Mouse (Mus musculus) neural tube, embryonic 10.5 days (tissue): ENCODE data around the gene Arpin.

Source experiments
- DNase-seq: peaks from one replicate; pipeline ENCODE4 v3.0.0-alpha.2; 2017; ENCODE audit warnings: low spot score; ENCODE audit errors: extremely low spot score

Gene Arpin

DNA sequence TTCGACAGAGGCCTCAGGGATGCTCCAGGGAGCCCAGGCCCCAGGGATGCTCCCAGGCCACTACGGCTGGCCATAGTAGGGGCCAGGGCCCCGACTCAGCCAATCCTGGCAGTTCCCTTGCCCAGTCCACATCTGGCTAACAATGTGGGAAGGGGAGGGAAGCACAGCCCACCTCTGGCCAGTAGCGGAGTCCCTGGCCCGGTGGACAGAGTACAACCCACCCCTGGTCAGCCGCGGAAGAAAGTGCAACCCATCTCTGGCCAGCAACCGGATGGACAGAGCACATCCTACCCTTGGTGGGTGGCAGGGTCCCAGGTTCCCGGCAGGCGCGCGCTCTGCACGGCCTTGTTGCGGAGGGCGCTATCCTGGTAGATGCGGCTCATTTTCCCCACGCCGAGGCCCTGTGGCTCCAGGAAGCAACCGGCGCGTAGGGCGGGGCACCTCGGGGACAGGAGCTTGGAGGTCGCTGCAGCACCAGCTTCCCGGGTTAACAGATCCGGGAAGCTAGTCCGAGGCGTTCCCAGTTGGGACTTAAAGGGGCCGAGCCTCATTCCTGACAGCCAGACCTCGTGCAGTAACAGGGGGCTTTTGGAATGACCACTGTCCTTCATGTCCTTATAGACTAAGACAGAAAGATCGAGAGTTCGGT is at the start of gene Arpin:
Gene Arpin (minus strand): TSS at position 498 of the 649 bp plus-strand sequence.
- peak; percentile 75 for DNase-seq

DNA sequence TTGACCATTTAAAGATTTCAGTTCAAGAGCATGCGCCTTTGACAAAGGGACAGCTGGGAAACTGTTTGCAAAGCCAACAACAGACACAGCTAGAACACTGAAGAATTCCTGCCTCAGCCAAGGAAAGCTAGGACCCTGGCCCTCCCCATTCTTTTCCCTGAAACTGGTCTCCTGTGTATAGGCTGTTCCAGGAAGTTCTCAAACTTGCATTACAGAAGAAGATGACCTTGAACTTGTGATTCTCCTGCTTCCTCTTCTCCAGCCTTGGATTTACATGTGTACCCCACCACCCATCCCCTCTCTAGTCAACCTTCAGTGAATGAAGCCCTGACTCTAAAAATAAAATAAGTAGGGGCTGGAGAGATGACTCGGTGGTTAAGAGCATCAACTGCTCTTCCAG is 40.2 kb upstream of the Arpin start:
- no peak for DNase-seq

DNA sequence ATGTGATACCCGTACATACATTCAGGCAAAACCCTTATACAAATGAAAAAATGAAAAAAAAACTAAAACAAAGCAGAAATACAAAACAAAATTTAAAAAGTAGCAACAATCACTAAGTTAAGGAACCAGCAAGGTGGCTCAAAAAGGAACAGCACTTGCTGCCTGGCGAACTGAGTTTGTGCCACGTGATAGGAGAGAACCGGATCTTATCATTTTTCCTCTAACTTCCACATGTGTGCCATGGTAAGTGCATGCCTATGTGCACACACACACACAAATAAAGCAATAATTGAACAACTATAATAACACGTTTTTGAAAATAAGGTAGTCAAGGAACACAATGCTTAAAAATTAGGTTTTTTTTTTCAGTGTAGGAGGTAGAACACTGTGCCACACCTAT is 37.0 kb upstream of the Arpin start:
- no peak for DNase-seq

DNA sequence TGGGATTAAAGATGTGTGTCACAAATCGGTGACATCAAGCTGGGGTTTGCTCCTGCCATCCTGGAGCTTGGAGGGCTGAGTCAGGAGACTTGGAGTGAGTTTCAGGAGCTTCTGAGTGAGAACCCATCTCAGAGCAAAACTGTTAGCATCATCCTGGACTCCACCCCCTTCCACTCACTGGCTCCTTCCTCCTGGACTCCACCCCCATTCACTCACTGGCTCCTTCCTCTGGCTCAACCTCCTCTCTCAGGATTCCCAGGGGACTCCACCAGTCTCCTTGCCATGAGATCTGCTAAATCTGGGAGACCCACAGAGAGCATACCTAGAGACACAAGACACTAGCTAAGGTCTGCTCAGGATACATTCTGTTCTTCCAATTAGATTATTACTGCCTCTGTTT is 35.2 kb upstream of the Arpin start:
- no peak for DNase-seq

DNA sequence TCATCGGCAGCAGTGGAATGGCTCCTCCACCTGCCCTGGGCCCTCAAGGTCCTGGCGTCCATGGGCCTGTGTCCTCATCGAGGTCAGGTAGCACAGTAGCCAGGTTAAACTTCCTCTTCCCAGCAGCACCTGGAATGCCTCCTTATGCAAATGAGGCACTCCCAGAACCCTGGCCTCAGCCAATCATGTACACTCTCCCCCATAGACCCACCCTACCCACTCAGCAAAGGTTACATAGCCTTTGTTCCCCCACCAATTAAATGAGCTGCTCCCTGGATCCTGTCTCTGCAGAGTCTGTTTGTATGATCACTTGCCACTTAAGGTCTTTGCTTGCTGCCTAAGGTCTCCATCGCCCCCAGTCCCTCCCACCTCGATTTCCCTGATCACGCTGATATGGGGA is 33.2 kb upstream of the Arpin start:
- no peak for DNase-seq

DNA sequence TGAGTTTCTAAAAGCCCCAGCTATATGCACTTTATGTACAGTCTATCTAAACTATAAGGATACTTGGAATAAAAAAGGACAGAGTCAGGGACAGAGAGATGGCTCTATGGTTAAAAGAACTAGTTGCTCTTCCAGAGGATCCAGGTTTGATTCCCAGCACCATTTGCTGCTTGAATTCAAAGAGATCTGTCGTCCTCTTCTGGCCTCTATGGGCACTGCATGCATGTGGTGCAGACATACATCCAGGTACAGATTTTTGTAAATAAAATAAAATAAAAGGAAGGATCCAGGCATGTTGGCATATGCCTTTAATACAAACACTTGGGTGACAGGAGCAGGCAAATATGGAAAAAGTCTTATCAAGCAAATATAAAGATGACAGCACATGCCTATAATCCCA is 26.4 kb upstream of the Arpin start:
- no peak for DNase-seq

DNA sequence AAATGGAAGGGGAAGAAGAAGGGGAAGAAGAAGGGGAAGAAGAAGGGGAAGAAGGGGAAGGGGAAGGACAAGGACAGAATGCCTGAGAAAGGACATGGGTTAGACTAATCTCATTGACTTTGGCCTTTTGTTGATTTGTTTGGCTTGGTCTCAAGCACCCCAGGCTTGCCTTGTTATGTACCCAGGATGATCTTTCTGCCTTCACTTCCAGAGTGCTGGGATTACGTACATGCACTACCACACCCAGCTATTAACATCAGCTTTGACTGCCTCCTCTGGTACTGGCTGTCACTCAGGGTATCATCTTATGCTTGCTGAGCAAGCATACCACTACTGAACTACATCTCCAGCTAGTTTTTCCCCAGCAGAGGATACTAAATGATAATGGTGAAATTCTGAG is 21.0 kb upstream of the Arpin start:
- DNase-seq: no peak

DNA sequence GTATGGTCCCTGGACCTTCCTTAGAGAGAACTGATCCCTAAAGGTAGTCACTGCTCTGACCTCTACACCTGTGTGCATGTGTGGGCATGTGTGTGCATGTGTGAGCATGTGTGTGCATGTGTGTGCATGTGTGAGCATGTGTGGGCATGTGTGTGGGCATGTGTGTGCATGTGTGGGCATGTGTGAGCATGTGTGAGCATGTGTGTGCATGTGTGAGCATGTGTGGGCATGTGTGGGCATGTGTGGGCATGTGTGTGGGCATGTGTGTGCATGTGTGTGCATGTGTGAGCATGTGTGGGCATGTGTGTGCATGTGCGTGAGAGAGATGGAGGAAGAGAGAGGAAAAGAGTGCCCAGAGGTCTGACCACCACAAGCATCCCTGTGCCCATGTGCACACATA is 19.7 kb upstream of the Arpin start:
- no peak for DNase-seq

DNA sequence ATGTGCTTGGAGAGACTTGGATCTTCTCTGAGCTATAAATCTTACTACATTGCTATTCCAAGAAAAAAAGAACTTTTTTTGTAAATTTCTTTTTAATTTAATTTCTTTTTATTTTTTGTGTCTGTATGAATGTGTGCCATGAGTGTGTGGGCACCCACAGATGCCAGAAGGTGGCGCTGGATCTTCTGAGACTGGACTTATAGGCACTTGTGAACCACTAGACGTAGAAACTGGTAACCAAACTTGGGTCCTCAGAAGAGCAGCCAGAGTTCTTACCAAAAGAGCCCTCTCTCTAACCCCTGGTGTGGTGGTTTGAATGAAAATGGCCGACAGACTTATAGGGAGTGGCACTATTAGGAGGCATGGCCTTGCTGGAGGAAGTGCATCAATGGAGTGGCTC is 15.9 kb upstream of the Arpin start:
- no peak for DNase-seq

DNA sequence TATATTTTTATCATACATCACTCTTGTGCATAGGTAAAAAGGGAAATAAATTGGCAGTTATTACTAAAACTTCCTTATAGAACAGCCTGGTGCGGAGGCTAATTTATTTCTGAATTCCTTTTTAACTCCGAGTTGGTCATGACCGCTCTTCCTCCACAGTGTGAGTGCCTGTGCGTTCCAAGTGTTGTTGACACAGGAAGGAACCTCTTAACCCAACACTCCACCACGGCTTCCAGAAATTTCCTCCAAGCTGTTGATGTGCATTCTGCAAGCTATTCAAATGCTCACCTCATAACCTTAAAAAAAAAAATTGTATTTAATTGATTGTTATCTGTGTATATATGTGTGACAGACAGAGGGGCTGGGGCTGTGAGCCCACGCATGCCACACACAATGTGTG is 15.1 kb upstream of the Arpin start:
- DNase-seq: no peak

DNA sequence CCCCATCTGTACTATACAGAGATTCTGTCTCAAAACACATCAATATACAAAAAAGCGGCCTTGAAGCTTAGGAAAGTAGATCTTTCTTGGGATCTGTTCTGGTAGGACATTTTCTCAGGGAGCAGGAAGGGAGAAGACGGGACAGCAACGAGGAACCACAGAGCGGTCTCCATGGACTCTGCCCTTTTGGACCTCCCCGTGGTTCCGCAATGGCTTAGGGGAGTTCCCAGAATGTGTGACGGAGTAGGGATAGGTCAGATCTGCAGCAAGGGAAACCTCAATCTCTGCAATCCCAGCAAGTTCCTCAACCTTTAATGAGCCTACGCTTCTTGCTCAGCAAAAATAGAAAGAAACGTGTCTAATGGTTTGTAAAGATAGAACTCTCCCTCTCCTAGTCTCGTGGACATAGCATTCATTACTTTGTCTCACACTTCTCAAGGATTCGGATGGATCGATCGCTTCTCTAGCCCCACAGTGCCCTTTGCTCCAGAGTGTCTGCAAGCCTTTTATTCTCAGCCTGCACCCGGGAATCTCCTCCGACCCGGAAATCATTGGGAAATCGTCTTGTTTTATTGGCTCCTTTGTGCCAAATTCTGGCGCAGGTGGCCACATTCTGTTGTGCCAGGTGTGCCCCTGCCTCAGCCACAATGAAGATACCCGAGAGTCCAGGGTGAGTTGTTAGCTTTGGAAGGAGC is 499 bp upstream of the Arpin start:
- DNase-seq: peak; percentile 32

DNA sequence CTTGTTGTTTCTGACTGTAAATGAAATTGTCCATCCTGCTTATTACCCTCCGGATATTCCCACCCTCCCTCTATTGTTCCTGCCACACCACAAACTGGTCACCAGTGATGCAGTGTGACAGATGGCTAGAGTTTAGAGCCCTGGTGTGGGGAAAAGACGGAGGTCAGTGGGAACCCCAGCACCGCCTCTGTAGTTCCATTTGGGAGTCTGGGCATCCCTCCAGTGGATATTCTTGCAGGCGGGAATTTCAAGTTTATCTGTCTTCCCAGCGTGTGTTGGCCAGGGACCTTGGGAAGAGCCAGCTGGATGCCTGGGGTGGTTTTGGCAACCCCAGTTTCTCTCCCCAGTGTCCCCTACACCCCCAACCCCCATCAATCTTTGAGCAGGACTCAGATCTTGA is 698 bp downstream of the Arpin start:
- DNase-seq: no peak

DNA sequence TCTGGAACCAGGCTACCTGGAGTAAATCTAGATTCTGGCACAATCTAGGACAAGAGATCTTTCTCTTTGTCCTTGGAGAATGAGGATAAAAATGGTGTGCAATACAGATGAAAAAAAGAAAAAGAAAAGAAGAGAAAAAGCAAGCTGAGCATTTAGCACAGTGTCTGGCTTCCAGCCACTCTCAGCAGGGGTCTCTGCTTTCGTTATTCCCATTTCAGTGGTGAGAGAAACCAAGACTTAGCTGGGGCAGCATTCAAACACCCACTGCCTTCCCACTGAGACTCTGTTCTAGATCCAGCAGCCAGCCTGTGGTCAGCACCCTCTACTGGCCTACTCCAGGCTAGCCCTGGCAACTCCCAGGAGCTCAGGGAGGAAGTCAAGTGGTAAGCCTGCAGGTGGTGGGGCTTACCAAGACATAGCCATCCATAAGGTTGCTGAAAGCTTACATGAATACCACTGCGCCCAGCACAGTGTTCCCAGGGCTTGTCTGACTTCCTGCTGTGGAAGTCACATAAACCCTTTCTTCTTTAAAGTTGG is 6.6 kb downstream of the Arpin start:
- no peak for DNase-seq

DNA sequence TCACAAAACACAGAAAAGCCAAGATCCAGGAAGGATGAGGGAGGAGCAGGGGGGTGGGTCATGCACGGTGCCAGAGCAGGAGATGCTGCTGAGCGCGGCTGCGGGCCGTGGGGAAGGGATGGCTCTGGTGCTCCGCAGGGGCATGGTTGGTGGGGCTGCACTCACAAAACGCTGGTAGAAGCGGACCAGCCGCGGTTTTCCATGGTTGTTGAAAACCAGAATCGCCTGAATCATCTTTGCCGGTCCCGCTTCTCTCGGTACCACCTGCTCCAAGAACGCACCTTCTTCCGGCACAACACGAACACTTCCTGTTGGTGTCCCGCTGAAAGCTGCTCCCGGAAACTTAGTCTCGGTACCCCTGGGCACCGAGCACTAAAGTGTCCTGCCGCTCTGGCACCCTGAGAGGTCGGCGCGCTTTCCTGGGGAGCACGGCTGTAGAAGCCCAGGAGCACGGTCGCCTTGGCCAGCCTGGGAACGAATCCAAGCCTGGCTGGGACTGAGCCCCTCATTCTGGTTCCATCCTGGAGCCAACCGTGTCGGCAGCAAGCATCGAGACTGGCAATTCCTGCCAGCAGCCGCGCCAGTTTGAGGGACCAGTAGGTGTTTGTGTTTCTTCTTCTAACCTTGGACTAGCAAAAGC is 14.7 kb downstream of the Arpin start, which contains the start of gene Ap3s2:
Gene Ap3s2 (minus strand): TSS at position 306 of the 640 bp plus-strand sequence.
- DNase-seq: peak; percentile 90

DNA sequence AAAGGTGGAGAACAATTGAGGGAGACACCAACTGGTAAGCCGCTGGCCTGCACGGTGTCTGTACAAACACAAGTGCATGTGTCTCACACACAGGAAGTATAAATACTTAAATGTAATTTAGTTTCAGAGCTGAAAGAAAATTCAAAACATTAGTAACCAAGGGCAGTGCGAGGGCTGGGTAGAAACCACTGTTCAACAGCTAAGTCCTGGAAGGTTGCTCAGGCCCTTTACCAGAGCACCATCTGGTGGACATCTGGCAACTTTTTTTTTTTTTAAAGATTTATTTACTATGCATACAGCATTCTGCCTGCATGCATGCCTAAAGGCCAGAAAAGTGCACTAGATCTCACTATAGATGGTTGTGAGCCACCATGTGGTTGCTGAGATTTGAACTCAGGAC is 20.6 kb downstream of the Arpin start:
- peak; percentile 22 for DNase-seq

DNA sequence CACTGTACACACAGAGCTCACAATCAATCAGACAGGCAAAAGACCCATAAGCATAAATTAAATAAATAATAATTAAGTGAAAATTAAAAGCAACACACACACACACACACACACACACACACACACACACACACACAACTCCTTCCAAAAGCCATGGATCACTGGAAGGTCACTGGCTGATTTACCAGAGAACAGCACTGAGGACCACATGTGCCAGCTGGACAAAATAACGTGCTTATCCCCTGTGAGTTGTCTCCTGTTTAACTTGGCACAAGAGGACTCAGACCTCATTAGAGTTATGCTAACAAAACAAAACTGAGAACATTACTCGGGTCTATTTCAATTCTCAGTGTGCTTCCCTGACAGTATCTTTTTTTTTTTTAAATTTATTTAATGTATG is 27.8 kb downstream of the Arpin start:
- no peak for DNase-seq

DNA sequence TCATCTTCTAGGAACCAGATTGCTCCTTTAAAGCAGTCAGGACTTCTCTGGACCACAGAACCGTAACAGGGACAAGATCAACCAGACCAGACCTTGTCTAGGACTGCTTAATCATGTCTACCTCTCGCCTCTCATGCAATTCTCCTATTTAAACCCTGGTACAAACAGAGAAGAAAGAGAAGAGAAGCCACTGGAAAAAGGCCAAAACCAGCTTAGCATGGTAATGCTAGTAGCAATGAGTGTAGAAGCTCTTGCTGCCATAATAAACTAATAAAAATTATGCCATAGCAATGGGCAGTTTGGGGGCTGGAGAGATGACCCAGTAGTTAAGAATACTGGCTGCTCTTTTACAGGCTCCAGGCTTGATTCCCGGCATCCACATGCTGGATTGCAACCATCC is 28.2 kb downstream of the Arpin start:
- DNase-seq: no peak

DNA sequence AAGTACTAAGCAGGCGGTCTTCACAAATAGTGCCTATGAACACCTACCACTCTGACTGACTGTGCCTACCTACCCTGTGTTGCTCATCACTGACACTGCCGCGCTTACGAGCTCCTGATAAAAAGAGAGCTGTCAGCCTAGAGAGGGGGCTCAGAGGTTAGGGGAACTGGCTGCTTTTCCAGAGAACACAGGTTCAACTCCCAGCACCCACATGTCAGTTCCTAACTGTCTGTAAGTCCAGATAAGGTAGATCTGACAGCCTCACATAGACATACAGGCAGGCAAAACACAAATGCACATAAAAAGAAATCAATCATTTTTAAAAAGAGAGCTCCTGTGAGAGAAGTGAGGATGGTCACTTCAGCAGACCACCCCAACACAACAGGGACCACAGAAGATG is 30.0 kb downstream of the Arpin start:
- no peak for DNase-seq

DNA sequence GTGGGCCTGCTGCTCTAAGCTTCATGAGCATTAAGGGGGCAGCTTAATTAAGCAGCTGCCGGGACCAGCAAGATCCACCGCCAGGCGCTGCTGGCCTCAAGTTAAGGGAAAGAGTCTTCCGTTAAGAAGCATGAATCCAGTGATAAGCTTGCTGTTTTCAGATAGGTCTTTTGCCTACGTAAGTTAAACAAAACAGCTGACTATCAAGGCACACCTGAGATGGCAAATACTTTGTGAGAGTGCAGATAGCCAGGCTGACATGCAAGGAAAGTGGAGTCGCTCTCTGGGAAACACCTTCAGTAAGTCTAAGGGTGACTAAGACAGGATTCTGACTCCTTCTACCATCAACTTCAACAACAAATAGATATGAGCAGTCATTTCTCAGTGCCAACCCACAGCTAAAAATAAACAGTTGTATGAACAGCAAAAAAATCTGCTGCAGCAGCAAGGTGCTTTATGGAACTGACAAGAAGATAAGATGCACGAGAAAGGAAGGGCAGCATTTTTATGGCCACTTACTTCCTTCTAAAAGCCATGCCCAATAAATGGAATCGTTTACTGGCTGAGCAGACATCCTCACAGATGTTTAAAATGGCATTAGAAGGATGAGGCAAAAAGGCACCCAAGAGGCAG is 31.9 kb downstream of the Arpin start:
- no peak for DNase-seq

DNA sequence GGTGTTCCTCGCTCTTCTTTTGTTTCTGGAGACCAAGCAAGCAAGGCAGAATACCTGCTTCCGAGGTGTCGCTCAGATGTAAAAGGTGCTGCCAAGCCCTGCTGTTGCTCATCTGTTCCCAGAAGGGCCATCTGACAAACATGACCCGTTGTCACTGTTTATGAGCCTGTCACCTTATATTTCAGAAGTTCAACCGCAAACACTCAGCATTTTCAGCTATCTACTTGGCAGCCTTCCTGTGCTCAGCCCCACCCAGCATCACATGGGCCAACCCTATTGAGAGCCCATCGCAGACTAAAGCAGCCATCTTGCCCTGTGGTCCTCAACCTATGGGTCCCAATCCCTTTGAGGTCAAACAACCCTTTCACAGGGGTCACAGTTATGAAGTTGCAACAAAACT is 34.4 kb downstream of the Arpin start:
- no peak for DNase-seq

DNA sequence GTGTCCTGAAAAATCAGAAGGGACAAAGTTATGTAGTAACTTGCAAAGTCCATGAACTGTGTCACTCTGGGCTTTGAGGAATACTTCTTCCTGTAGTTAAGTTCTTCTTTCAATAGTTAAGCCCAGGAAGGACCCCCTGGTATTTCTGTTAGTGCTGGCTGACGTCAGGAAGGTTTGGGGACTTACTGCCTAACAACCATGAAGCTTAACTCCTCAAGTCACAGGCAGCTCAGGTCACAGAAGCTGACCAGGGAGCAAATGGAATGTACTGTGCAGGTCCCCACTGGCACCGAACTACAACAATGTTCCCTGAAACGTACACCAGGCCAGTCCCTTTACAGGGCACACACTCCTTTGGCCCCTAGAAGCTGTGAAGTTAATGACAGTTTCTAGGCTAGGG is 39.9 kb downstream of the Arpin start:
- no peak for DNase-seq

DNA sequence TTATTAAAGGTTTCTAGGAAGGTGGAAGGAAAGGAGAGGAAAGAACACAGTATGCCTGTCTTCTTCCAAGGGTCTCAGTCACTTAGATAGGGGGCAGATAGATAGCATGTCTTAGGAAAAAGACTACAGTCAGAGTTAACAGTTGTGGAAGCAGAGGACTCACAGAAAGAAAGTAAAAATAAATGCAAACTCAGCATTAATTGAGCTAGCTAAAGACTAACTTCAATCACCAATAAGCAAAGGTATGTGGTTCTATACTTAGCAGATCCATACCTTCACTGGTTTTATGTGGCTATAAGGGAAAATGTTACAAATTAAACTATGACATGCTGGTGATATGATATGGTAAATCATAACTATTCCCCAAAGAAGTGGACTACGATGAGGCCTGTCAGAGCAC is 40.4 kb downstream of the Arpin start:
- no peak for DNase-seq
